Mouse (Mus musculus) hindbrain, embryonic 11.5 days (tissue): ENCODE data around the gene 4932438A13Rik. TPM values are rescaled to one million over a fixed set of nuclear protein-coding genes. Genes with fewer than 3 reads are reported as not detected.

Experiments used
- ATAC-seq: fragments of 200-750 bp; cut with Nextera tagmentation; 2 replicates; pipeline ENCODE4 v1.8.0; 2017; ENCODE audit warnings: mild to moderate bottlenecking, moderate TSS enrichment, moderate library complexity; ENCODE audit not compliant: low FRiP score
- DNase-seq: peaks from one replicate; pipeline ENCODE4 v3.0.0-alpha.2; 2015; ENCODE audit warnings: low spot score
- H3K27ac ChIP-seq: fragments of 300-500 bp; sonication (generic); 2 replicates; pipeline ENCODE4 v1.5.1; 2014; ENCODE audit warnings: mild to moderate bottlenecking, low read depth, low read length
- H3K27me3 ChIP-seq: fragments of 300-500 bp; sonication (generic); 2 replicates; pipeline ENCODE4 v1.6.1; 2014; ENCODE audit warnings: mild to moderate bottlenecking, low read length, moderate library complexity, mixed read lengths; ENCODE audit not compliant: control insufficient read depth, insufficient read depth
- H3K36me3 ChIP-seq: fragments of 300-500 bp; sonication (generic); 2 replicates; pipeline ENCODE4 v1.6.1; 2014; ENCODE audit warnings: mild to moderate bottlenecking, low read length, moderate library complexity, mixed read lengths; ENCODE audit not compliant: control insufficient read depth, insufficient read depth
- H3K4me1 ChIP-seq: fragments of 300-500 bp; sonication (generic); replicated peaks from 2 replicates; pipeline ENCODE4 v1.6.1; 2014; ENCODE audit warnings: low read length, mixed read lengths; ENCODE audit not compliant: control insufficient read depth, insufficient read depth
- H3K4me2 ChIP-seq: fragments of 300-500 bp; sonication (generic); replicated peaks from 2 replicates; pipeline ENCODE4 v1.6.1; 2014; ENCODE audit warnings: mild to moderate bottlenecking, low read depth, low read length
- H3K4me3 ChIP-seq: fragments of 300-500 bp; sonication (generic); 2 replicates; pipeline ENCODE4 v1.5.1; 2014; ENCODE audit warnings: low read depth, low read length
- H3K9ac ChIP-seq: fragments of 300-500 bp; sonication (generic); 2 replicates; pipeline ENCODE4 v1.6.1; 2014; ENCODE audit warnings: low read depth, low read length
- H3K9me3 ChIP-seq: fragments of 300-500 bp; sonication (generic); 2 replicates; pipeline ENCODE4 v1.6.1; 2016; ENCODE audit warnings: low read length; ENCODE audit not compliant: control insufficient read depth
- WGBS: fragments of 180-500 bp; shearing (Covaris S2); extraction: QIAGEN DNeasy Blood & Tissue Kit; methylation state at CpG from one replicate; pipeline ENCODE4 v1.1.7; 2014; 5-methylcytosine and 5-hydroxymethylcytosine counted together
- polyA plus RNA-seq: library from polyadenylated mRNA; unstranded; fragments of >200 nt; fragmentation: Nextera tagmentation; extraction: Ambion mirVana; gene quantifications from 2 replicates; pipeline ENCODE4 v1.2.1, GENCODE M21; 2014

4932438A13Rik gene
- polyA plus RNA-seq, 1 experiment from 2014 or later = 62.4 TPM

GRCm38 (mm10) chr3:36863881-36864280 is 977 bp downstream of the 4932438A13Rik start:
- H3K4me2 ChIP-seq = peak overlapping the region; percentile 78
- 82% methylated on average over 4 of the region's 4 CpGs for WGBS
- H3K36me3 ChIP-seq = no peaks in the 10 kb centered on the region
- no peak overlapping the region; the same call in 1 of the 2 replicates for H3K9ac ChIP-seq
- DNase-seq (no peak), ATAC-seq (no peak)
- peak overlapping the region; percentile 81 for H3K4me3 ChIP-seq
- H3K27me3 ChIP-seq = no peaks in the 10 kb centered on the region
- H3K27ac ChIP-seq = no peak overlapping the region
- no peaks in the 10 kb centered on the region for H3K9me3 ChIP-seq
- 0 out of 2 replicates have a peak, but pooled peaks cover 2% of the 10 kb centered on the region for H3K4me1 ChIP-seq

DNA sequence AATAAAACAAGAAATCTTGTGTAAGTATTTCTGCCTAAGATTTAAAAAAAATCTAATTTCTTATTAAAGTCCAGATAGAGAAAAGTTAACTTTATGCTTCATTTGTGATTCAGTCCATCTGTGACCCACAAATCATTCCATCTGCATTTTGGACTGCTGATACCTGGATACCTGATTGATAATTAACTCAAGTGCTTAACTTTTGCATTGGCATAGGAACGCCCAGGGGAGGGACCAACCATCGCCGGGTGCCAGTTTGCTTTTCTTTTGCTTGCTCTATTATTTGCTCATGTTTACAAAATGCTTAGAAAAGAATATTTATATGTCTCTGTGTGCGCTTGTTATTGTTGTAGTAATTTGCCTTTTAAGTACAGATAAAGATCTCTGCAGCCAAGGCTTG is 1.6 kb downstream of the 4932438A13Rik start:
- no peak for ATAC-seq
- Histone ChIP-seq H3K4me2 (no peak overlapping the region), H3K27ac (no peak overlapping the region), H3K27me3 (no peaks in the 10 kb centered on the region), H3K4me1 (0 out of 2 replicates have a peak, but pooled peaks cover 2% of the 10 kb centered on the region), H3K36me3 (no peaks in the 10 kb centered on the region), H3K9me3 (no peaks in the 10 kb centered on the region), H3K9ac (no peak overlapping the region), H3K4me3 (no peak overlapping the region)
- no peak for DNase-seq
- WGBS = 97% methylated on average over 4 of the region's 4 CpGs

- Histone ChIP-seq H3K27me3 (no peaks in the 10 kb centered on the region), H3K4me2 (no peak overlapping the region), H3K9ac (no peak overlapping the region), H3K4me3 (no peak overlapping the region), H3K36me3 (0 out of 2 replicates have a peak, but pooled peaks cover 2% of the 10 kb centered on the region), H3K4me1 (no peaks in the 10 kb centered on the region), H3K9me3 (no peaks in the 10 kb centered on the region), H3K27ac (no peak overlapping the region)
- DNase-seq (no peak), ATAC-seq (no peak)
- 94% methylated on average over 3 of the region's 3 CpGs for WGBS
Observed at GRCm38 (mm10) chr3:36905372-36905771, 42.5 kb downstream of the 4932438A13Rik start.

- Histone ChIP-seq H3K4me1 (no peaks in the 10 kb centered on the region), H3K9ac (no peak overlapping the region), H3K36me3 (no peaks in the 10 kb centered on the region), H3K27ac (no peak overlapping the region), H3K9me3 (no peaks in the 10 kb centered on the region), H3K4me3 (no peak overlapping the region), H3K27me3 (no peaks in the 10 kb centered on the region), H3K4me2 (no peak overlapping the region)
- no peak for ATAC-seq
- no peak for DNase-seq
- 92% methylated on average over 2 of the region's 2 CpGs for WGBS
Observed at GRCm38 (mm10) chr3:36917832-36918231, 54.9 kb downstream of the 4932438A13Rik start.

GRCm38 (mm10) chr3:36918322-36918721 is 55.4 kb downstream of the 4932438A13Rik start:
- Histone ChIP-seq H3K9ac (no peak overlapping the region), H3K4me1 (no peaks in the 10 kb centered on the region), H3K9me3 (no peaks in the 10 kb centered on the region), H3K4me3 (no peak overlapping the region), H3K36me3 (no peaks in the 10 kb centered on the region), H3K27me3 (no peaks in the 10 kb centered on the region), H3K4me2 (no peak overlapping the region), H3K27ac (no peak overlapping the region)
- 97% methylated on average over 4 of the region's 4 CpGs for WGBS
- DNase-seq (no peak), ATAC-seq (no peak)

GRCm38 (mm10) chr3:36941572-36941971 is 78.7 kb downstream of the 4932438A13Rik start:
- Histone ChIP-seq H3K4me2 (no peak overlapping the region), H3K9ac (no peak overlapping the region), H3K36me3 (no peaks in the 10 kb centered on the region), H3K27me3 (no peaks in the 10 kb centered on the region), H3K4me3 (no peak overlapping the region), H3K4me1 (no peaks in the 10 kb centered on the region), H3K9me3 (no peaks in the 10 kb centered on the region), H3K27ac (no peak overlapping the region)
- 23% methylated on average over 5 of the region's 5 CpGs for WGBS
- DNase-seq = no peak
- no peak for ATAC-seq

DNA sequence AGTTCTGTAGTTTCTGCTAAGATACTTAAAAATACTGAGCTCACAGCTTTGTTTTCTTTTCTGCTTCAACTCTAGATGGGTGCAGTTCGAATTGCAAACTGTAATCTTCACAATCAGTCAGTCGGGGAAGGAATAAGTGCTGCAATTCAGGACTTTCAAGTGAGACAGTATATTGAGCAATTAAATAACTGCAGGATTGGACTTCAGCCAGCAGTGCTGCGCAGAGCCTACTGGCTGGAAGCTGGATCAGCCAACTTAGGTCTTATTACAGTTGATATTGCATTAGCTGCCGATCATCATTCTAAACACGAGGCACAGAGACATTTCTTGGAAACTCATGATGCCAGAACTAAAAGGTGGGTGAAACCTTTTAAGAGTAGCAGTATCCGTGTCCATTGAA is 79.2 kb downstream of the 4932438A13Rik start:
- no peaks in the 10 kb centered on the region for H3K27me3 ChIP-seq
- no peaks in the 10 kb centered on the region for H3K4me1 ChIP-seq
- H3K36me3 ChIP-seq = no peaks in the 10 kb centered on the region
- H3K4me2 ChIP-seq = no peak overlapping the region
- WGBS = 88% methylated on average over 6 of the region's 6 CpGs
- H3K27ac ChIP-seq = no peak overlapping the region
- H3K4me3 ChIP-seq = no peak overlapping the region
- no peak overlapping the region for H3K9ac ChIP-seq
- H3K9me3 ChIP-seq = no peaks in the 10 kb centered on the region
- no peak for ATAC-seq
- no peak for DNase-seq

GRCm38 (mm10) chr3:36943706-36944105 is 80.8 kb downstream of the 4932438A13Rik start:
- Histone ChIP-seq H3K27me3 (no peaks in the 10 kb centered on the region), H3K9ac (no peak overlapping the region), H3K9me3 (no peaks in the 10 kb centered on the region), H3K27ac (no peak overlapping the region), H3K4me2 (no peak overlapping the region), H3K4me1 (no peaks in the 10 kb centered on the region), H3K4me3 (no peak overlapping the region), H3K36me3 (no peaks in the 10 kb centered on the region)
- ATAC-seq (no peak), DNase-seq (no peak)

DNA sequence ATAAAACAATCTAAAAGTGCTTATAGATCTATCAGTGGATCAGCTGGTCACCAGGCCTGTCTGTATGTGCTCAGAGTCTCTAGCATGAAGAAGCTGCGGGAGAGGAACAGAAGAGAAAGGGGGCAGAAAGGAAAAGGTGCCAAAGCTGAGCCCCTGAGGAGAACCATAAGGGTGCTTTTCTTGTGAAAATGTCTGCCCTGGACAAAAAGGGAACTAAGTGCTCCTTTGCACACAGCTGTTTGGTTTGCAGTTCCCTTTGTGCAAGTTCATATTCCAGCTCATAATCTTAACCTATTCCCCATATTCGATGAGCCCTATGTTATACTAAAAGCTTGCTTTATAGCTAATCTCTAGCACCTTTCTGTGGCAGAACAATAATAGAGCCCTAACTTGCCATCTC is 175.1 kb downstream of the 4932438A13Rik start:
- ATAC-seq (no peak), DNase-seq (no peak)
- H3K27me3 ChIP-seq = no peaks in the 10 kb centered on the region
- H3K4me3 ChIP-seq = no peak overlapping the region
- H3K9me3 ChIP-seq = no peaks in the 10 kb centered on the region
- H3K9ac ChIP-seq = no peak overlapping the region
- H3K4me2 ChIP-seq = no peak overlapping the region
- H3K36me3 ChIP-seq = peaks cover 2% of the 10 kb centered on the region; the same call in 1 of the 2 replicates
- WGBS = 81% methylated on average over 2 of the region's 2 CpGs
- no peaks in the 10 kb centered on the region for H3K4me1 ChIP-seq
- H3K27ac ChIP-seq = no peak overlapping the region
